Mouse (Mus musculus): ENCODE data around the gene Gm10134.
A peak's percentile ranks its signal among the peaks of the same experiment; 100 is the strongest.
"Not testable (repeated sequence)": the region's sequence is repeated elsewhere in the genome, so short reads cannot be mapped to it uniquely, and the experiment has no call there.

Gene Gm10134

DNA sequence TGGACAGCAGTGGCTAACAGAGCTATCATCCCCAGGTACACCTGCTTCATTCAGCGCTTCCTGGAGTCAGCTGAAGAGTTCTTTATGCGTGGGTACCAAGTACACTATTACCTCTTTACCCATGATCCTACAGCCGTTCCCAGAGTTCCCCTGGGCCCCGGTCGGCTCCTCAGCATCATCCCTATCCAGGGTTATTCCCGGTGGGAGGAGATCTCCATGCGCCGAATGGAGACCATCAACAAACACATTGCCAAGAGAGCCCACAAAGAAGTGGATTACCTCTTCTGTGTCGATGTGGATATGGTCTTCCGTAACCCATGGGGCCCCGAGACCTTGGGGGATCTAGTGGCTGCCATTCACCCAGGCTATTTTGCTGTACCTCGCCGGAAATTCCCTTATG, 1.2 kb upstream of the Gm10134 start:
- DNase-seq (ENCODE audit: low read depth, low spot score): no peak

DNA sequence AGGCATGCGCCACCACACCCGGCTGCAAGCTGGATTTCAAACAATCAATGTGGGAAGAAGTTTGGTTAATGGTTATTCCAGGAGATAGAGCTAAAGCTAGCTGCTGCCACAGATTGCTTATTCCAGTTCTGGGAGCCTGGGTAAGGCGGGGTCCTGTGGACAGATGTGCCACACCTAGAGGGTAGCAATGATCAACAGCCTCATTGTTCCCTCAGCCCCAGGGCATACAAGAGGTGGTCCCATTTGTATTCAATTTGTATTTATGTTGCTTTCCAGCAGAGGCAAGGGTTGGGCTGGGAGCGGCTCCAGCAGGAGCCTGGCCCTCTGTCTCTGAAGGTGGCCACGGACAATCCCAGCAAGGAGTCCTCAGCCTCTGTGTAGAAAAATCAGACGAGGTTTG, 396 bp downstream of the Gm10134 start:
- no peak for DNase-seq (ENCODE audit: low read depth, low spot score)

DNA sequence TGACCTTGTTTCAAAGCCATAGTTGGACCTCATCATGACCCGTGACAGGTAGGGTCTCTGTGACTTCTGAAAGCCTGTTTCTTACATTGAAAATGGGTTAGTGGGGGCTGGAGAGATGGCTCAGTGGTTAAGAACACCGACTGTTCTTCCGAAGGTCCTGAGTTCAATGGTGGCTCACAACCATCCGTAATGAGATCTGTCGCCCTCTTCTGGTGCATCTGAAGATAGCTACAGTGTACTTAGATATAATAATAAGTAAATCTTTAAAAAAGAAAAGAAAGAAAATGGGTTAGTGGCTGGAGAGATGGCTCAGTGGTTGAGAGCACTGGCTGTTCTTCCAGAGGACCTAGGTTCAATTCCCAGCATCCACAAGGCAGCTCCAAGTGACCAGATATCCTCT, 5.7 kb downstream of the Gm10134 start:
- DNase-seq (ENCODE audit: low read depth, low spot score): not testable (repeated sequence)

DNA sequence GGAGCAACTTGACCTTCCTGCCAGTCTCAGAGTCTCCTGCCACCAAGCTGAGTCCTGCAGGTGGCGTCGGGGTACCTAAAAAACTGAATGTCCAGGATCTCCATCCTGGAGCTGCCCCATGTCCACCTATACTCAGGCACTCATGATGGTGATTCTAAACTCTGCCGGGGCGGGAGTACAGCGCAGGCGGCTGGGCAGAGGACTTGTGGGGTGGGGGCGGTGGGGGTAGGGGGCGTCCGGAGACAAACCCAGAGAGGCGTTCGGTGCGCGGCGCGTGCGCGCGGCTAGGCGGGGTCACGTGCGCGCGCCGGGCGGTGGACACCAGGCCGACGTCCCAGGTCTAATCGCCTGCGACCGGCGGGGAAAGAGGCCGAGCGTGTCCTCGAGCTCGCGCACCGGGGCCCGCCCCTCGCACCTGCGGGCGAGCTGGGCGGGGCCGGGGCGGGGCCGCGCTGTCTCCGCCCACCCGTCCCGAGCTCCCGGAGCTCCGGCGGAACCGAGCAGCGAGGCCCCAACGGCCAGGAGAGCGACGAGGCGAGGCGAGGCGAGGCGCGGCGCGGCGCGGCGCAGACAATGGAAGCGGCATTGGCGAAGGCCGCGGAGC, 7.0 kb downstream of the Gm10134 start, which contains the start of gene Ralgds:
Ralgds (plus strand) TSS at position 328 of the 604 bp plus-strand sequence.
- peak; percentile 82 for DNase-seq (ENCODE audit: low read depth, low spot score)

DNA sequence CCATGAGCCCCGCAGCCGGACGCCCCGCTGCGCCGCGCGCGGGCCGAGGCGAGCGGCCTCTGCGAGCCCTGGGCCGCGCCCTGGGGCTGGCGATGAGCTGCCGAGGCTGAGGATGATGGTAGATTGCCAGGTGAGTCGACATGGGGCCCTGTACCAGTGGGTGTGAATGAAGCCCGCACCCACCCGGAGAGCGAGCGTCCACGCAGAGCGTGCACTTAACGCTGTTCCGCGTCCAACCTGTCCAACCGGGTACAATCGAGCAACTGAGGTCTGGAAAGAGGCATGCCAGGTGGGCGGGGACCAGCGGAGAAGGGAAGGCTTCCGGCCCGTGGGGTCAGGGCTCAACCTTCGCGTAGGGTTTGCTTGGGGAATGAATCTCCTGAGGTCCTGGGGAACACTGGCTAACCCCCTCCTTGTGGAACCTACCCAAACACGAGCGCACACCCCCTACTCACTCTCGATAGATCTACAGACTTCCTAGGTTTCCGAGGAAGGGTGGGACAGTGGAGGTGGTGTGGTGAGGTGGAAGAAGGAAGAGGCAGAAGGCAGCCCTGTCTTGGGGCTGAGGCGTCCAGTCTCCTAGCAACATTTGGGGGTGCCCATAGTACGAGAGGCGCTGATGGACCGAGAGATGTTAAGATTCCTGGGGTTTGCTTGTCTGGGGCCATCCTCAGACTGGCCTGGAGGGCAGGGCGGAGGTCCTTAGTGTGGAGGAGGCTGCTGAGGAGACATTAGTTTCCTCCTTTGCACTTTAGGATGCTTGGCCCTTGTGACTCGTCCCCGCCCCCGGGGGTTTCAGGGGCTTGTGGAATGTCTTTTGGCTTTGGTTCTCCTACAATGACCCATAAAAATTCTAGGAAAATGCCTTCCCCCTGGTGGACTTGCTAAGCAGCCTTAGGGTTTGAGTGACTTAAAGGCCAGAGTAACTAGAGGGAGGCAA, 7.8 kb downstream of the Gm10134 start:
- DNase-seq (ENCODE audit: low read depth, low spot score): peak; percentile 63

DNA sequence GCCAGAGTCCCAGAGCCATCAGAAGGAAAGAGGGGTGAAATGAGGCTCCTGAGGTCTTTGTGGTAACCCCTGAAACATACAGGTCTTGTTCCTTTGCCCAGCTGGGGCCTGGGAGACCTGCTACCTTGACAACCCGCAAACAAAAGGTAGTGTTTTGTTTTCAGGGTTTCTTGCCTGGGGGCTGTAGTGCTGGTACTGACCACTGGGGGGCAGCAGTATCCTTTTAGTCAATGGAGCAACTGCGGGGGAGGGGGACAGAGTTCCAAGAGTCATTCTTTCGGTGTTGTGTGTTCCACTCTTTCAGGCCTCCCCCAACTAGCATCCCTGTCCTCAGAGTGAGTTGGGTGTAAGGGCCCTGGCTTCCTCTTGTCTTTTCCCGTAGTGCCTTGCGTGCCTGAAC, 8.6 kb downstream of the Gm10134 start:
- peak; percentile 92 for DNase-seq (ENCODE audit: low read depth, low spot score)

DNA sequence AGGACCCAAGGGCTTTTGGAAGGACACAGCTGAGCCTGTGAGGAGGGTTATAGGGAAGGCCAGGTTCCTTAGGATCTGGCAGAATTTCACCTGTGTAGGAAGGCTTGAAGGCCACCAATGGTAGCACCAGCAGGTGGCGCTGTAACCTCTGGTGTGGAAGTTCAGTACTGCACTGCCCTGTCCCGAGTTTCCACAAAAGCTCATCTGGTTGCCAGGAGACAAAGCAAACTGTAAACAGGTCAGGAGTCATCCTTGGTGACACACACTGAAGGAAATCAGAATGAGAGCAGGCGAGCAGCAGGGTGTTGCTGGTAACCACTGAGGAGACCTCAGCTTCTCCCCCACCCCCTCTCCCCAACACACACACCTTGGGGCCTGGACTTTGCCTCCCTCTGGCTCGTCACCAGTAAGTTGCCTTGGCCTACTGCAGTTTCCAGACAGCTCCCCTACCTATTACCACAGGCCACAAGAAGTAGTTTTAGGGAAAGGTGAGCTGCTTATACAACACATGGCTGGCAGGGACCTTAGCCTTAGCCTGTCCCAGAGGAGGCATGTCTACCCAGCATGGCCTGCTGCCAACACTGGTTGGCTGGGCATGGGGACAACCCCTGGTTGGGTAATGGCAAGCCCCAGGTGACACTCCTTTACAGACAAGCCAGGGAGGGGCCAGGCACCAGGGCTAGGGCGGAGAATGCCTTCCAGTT, 11.5 kb downstream of the Gm10134 start:
- DNase-seq (ENCODE audit: low read depth, low spot score): peak; percentile 92

DNA sequence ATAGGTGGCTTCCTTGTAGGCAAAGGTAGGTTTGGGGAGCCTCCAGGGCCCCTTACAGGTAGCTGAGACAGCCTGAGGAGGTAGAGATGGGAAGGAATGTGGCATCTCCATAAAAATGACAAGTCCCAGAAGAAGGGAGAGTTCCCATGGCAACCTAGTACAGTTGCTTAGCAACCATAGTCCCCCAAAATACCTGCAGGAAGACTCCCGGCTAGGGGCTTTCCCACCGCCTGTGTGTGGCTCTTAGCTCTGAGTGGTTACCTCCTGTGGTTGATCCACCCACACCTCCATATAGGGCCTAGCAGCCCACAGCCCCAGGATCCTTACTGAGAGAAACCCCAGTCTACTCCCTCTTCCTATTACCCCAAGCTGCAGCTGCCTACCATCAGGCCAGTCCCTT, 12.3 kb downstream of the Gm10134 start:
- peak; percentile 91 for DNase-seq (ENCODE audit: low read depth, low spot score)

DNA sequence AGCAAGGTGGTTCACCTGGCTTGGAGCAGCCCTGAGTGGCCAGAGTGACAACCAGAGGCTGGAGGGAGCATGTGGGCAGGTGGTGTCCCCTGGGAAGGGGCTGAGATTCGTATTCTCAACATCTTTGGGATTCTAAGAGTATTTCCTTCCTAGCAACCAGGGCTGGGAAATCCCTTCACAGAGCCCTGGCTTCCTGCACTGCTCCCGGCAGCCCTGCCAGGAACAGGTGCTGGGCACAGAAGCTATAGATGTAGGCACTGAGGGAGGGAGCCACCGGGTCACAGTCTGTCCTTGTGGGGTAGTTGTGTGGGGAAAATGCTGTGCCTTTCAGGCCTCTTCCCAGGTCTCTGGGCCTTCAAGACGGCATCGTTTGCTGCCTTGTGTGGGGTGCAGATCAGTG, 14.7 kb downstream of the Gm10134 start:
- no peak for DNase-seq (ENCODE audit: low read depth, low spot score)

DNA sequence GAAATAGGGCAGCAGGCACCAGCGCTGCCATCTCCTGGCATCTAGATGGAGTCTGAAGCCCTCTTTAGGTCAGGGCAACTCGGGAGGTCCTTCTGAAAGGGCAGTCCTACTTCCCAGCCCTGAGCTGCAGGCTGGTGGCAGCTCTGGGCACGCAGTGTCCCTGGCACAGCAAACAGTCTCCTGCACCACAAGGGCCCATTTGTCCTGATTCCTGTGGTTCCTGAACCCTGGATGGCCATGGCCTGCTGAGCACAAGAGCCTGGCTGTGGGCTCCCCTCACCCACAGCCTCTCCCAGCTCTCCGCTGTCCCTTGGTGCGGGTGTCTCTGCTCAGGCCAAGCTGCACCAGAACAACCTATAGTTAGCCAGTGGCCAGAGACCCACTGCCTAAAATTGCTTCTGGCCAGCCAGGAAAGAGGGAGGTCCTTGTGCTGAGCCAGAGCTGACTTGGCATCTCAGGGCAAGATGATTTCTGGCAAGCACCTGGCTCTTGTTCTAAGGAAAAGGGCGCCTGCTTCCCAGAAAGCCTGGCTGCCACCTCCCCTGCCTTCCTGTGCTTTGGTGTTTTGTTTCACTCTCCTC, 15.8 kb downstream of the Gm10134 start:
- no peak for DNase-seq (ENCODE audit: low read depth, low spot score)

DNA sequence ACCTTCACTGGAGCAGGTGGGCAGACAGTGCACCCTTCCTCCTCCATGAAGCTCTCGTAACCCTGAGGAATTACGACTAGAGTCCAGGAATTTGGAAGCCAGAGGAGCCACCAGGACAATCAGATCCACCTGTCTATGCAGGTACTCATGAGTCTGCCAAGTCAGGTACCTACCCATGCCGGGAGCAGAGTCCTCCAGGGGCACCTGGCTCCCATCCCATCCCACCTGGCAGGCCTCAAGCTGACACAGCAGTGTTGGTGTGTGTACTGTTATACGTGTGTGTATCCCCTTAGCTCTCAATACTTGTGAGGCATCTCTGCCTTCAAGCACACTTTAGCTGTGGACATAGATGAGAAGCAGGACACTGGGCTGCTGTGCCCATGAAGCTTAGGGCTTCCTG, 16.3 kb downstream of the Gm10134 start:
- DNase-seq (ENCODE audit: low read depth, low spot score): no peak

DNA sequence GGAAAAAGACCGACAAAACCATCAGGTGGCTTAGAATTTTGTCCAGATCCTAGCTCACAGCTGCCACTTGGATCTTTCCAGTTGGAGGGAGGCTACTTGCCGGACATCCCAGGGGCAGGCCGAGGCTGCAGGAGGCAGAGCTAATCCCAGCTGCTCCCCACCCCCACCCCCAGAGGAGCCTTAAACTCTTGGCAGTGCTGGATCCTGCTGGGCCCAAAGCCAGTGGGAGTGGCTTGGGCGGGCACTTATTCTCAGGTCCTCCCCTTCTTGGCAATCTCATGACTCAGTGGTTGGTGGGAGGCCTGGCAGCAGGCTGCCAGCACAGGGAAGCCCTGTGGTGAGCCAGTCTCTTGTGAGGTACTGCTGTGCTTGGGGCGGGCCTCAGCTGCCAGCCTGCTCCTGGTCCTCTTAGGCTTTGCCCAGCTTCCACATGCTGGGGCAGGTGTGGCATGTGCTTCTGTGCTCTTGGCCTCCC, 17.8 kb downstream of the Gm10134 start:
- DNase-seq (ENCODE audit: low read depth, low spot score): peak; percentile 76

DNA sequence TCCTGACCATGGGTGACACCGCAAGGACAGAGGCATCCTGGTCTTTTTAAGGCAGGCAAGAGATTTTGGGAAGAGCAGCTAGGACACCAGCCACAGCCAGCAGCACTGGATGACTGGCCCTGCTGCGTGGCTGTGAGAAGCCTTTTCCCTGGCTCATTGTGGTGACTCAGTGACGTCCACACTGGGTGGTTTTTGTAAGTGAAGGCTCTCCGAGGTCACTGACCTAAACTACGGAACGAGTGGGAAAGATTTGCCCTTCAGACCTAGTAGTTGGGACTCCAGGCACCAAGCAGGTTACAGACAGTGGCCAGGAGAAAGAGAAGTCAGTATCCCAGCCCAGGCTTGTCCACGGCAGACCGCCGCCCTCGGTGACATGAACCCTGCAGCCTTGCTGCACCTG, 18.5 kb downstream of the Gm10134 start:
- DNase-seq (ENCODE audit: low read depth, low spot score): no peak

DNA sequence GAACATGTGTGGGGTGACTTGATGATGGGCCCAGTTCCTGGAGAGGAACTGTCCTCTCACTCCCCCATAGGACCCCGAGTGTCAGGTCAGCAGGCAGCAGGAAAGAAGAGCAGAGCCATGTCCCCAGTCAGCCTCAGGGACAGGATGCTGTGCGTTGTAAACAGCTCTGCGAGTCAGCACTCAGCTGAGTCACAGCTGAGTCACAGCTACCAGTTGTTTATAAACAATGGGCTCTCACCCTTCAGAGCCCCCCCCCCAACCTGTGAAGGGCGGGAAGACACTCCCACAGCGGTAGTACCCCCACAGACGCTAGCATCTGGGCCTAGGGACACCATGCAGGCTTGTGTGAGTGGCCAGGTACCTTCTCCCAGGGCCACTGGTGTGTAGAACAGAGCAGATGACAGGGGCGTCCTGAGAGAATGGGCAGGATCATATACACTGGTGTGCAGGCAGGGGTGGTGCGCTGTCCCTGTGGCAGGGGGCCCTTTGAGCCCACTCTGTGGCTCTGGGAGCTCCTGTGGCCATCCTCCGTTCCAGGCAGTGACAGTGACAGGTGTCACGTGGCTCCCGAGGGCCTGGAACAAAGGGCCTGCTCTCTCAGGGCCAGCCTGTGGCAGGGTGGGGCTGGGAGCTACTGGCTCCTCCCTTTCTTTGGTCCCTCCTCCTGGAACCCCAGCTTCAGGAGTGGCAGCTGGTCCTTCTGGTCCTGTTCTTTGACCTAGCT, 19.5 kb downstream of the Gm10134 start:
- DNase-seq (ENCODE audit: low read depth, low spot score): peak; percentile 82

DNA sequence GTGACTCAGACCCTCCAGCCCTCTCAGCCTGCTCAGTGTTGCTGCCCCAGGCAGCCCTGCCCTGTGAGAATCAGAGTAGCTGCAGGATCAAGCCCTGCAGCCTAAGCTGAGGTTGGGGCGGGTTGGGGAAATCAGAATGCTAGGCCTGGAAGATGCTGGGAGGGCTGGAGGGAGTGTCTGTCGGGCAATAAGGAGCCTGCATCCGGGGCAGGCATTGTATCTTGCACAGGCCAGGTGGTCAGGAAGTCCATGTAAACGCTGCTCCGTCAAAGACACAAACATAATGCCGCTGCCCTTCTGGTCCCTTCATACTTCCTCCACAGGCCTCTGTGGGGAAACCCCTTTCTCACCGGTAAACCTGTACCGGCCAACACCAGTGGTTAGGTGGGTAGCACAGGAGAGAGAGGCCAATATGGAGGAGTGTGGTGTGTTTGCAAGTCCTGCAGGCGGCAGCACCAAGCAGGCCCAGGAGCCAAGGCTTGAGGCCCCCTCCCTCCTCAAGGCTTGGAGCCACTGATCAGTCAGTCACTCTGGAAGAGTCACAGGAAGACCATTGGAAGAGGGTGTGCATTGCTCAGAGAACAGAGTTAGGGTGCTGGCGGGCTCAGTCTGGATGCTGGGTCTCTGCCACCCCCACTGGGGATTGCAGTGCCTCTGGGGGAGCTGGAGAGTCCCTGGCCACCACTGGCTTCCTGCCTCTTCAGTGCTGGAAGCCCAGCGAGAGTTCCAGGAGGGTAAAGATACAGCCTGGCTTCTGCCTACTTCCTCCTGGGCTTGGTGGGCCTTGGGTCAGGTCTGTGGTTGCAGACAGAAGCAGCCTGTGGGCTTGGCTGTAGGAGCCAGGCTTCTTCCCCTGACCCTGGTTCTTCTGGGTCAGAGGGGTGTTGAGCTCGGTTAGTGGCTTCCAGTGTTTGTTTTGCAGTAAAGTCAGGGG, 20.3 kb downstream of the Gm10134 start:
- peak; percentile 78 for DNase-seq (ENCODE audit: low read depth, low spot score)

DNA sequence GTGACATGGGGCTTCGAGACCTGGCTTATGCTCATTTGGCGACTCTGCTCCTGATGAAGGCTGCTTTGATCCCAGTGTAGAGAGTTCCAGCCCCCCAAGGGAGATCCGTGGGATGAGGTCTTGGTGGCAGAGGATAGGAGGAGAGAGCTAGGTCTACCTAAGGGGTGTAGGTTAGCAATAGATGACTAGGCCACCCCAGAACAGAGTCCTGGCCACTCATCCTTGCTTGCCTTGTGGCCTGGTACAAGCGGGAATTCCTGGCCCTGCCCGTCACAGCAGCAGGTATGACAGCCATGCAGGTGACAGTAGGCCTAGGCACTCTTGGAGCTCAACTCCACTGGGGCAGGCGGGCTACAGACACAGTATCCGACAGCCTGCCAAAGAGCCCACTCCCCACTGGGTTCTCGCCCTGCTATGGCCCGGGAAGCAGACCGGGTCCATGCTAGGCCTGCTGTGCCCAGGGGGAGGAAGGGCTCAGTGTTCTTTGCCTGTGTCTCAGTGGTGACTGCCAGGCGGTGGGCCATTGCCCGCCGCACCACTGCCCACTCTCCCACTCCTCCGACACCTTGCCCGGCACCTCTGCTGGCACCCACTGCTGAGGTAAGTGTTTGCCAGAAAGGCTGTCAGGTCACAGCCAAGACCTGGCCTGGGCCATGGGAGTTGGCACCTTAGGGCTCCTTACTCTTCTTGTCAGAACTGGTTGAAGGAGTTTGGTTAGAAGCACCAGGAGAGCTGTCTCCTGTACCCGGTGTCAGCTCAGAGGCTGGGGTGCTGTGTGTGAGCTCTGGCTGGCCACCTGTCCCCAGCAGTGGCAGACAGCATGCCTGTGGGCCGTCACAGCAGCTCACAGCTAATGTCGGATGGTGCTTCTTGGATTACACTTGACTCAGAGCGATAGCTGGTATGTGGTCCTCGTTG, 21.8 kb downstream of the Gm10134 start:
- DNase-seq (ENCODE audit: low read depth, low spot score): no peak

DNA sequence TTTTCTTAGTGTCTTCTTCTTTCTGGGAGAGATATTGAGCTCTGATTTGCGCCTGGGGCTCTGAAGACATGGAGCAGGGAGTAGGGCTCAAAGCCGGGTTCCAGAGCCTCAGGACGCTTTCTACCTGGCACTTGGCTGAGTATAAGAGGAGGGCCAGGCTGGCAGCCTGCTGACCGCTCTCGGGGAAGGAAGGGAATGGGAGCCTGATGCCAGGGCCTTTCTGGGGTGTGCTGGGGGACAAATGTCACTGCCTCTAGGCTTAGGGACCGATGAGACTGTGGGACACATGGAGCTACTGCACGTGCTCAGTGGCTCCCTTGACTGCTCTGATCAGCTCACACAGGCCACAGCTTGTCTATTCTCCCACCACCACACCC, 22.4 kb downstream of the Gm10134 start:
- no peak for DNase-seq (ENCODE audit: low read depth, low spot score)

DNA sequence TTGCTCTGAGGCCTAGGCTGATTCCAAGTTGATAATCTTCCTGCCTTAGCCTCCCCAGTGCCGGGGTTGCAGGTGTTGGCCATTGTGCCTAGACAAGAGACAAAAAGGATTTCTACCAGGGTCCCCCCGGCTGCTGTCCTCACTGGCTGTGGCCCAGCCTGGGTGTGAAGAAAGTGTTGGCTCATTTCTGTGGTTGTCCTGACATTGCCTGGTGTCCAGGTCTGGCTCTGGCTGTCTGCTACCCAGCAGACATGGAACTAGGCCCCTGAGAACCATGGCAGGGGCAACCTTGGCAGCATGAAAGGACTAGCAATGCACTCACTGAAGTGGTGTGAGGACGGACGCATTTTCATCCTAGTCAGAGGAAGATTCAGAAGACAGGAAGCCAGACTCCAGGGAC, 24.0 kb downstream of the Gm10134 start:
- no peak for DNase-seq (ENCODE audit: low read depth, low spot score)

DNA sequence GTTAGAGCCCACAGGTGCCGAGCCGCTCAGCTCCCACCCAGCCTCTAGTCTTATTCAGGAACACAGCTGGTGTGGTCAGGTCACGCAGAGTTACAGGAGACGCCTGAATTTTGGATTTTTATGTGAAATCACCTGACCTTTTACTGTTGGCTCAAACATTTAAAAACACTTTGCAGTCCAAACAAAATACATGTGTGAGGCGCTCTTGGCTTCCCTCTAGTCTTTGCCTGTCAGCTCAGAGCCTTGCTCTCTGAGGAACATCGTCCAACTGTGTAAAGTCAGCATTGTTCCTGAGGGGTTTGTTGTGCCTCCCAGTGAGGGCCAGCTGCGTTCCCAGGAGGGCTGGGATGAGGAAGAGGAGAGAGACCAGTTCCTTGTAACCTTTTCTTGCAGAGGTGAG, 24.4 kb downstream of the Gm10134 start:
- no peak for DNase-seq (ENCODE audit: low read depth, low spot score)
